Mouse (Mus musculus) myocyte (in vitro differentiated cells): ENCODE data around the gene Grin2c. TPM values are rescaled to one million over a fixed set of nuclear protein-coding genes. Genes with fewer than 3 reads are reported as not detected.

Source experiments
- H3K27me3 ChIP-seq: one replicate; pipeline ENCODE4 v1.6.1; 2011; ENCODE audit not compliant: control insufficient read depth, insufficient read depth, insufficient read length
- H3K36me3 ChIP-seq: one replicate; pipeline ENCODE4 v1.6.1; 2011; ENCODE audit not compliant: control insufficient read depth, insufficient read depth
- H3K4me2 ChIP-seq: one replicate; pipeline ENCODE4 v1.6.1; 2011; ENCODE audit warnings: low read depth, control low read depth
- H3K4me3 ChIP-seq: one replicate; pipeline ENCODE4 v1.5.1; 2011; ENCODE audit warnings: mild to moderate bottlenecking, control low read depth, moderate library complexity
- H3K79me2 ChIP-seq: one replicate; pipeline ENCODE4 v1.6.1; 2011; ENCODE audit not compliant: control insufficient read depth, insufficient read depth
- H3ac ChIP-seq: one replicate; pipeline ENCODE4 v1.6.1; 2011; ENCODE audit not compliant: control insufficient read depth, insufficient read length
- CEBPB ChIP-seq: IDR thresholded peaks from 2 replicates; pipeline ENCODE4 v1.6.1; 2011; ENCODE audit warnings: mild to moderate bottlenecking, moderate library complexity; ENCODE audit not compliant: poor library complexity, insufficient read depth, severe bottlenecking
- E2F4 ChIP-seq: IDR thresholded peaks from one replicate; pipeline ENCODE4 v1.6.1; 2011; ENCODE audit warnings: mild to moderate bottlenecking, control low read depth, moderate library complexity; ENCODE audit not compliant: insufficient read depth
- MAX ChIP-seq: IDR thresholded peaks from one replicate; pipeline ENCODE4 v1.6.1; 2011; ENCODE audit warnings: low read depth, mild to moderate bottlenecking, control low read depth
- MYOD1 ChIP-seq, 3 experiments: IDR thresholded peaks; one replicate each; pipeline ENCODE4 v1.6.1; 2011; ENCODE audit warnings: control low read depth in 2 of 3, low read depth in 2 of 3, mild to moderate bottlenecking in 2 of 3, moderate library complexity in 1 of 3; ENCODE audit not compliant: insufficient read length in 2 of 3, control insufficient read depth in 1 of 3
- MYOG ChIP-seq, 3 experiments: IDR thresholded peaks; one replicate each; pipeline ENCODE4 v1.6.1; 2011; ENCODE audit warnings: control low read depth in 2 of 3, low read depth in 2 of 3, mild to moderate bottlenecking in 2 of 3; ENCODE audit not compliant: insufficient read length in 2 of 3, control insufficient read depth in 1 of 3, insufficient read depth in 1 of 3
- POLR2A ChIP-seq: IDR thresholded peaks from one replicate; pipeline ENCODE4 v1.6.1; 2011; ENCODE audit warnings: low read depth, mild to moderate bottlenecking, control low read depth, moderate library complexity; ENCODE audit not compliant: insufficient read length
- POLR2AphosphoS2 ChIP-seq: IDR thresholded peaks from one replicate; pipeline ENCODE4 v1.6.1; 2011; ENCODE audit warnings: low read depth, control low read depth; ENCODE audit not compliant: insufficient read length
- REST ChIP-seq: IDR thresholded peaks from one replicate; pipeline ENCODE4 v1.6.1; 2011; ENCODE audit warnings: mild to moderate bottlenecking, control low read depth, moderate library complexity; ENCODE audit not compliant: insufficient read depth, insufficient read length
- SRF ChIP-seq: IDR thresholded peaks from one replicate; pipeline ENCODE4 v1.6.1; 2011; ENCODE audit warnings: low read depth; ENCODE audit not compliant: control insufficient read depth, insufficient read length
- TCF12 ChIP-seq: IDR thresholded peaks from one replicate; pipeline ENCODE4 v1.6.1; 2011; ENCODE audit warnings: mild to moderate bottlenecking, control low read depth; ENCODE audit not compliant: poor library complexity, insufficient read depth, severe bottlenecking
- TCF3 ChIP-seq: IDR thresholded peaks from one replicate; pipeline ENCODE4 v1.6.1; 2011; ENCODE audit warnings: low read depth, control low read depth; ENCODE audit not compliant: insufficient read length
- USF1 ChIP-seq: IDR thresholded peaks from one replicate; pipeline ENCODE4 v1.6.1; 2011; ENCODE audit warnings: low read depth, mild to moderate bottlenecking, control low read depth, moderate library complexity
- polyA plus RNA-seq: library from polyadenylated mRNA; unstranded; fragments of >200 nt; fragmentation: generic; extraction: Trizol; gene quantifications from one replicate; pipeline ENCODE4 v1.2.1, GENCODE M21; 2012; ENCODE audit warnings: missing spikeins

Grin2c gene
- polyA plus RNA-seq, 1 experiment, result not detected

DNA sequence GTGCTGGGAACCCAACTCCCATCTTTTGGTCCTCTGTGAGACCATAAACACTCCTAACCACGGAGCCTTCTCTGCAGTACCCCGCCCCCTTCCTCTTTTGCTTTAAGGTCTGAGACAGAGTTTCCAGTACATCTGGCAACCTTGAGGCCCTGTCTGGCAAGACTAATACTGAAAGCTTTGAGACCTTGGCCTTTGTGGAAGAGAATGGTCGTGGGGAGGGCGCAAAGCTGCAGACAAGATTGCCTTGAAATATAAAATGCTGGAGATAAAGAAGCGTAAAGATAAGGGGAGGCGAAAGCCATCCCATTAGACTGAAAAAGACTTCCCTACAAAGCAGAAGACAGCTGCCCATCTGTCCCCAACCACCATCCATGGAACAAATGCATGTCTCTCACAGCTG lies 8.5 kb upstream of the Grin2c start:
- TF ChIP-seq POLR2A (no peak), MYOD1 (IDR thresholded peaks at IDR 0.05; ENCODE audit: control insufficient read depth in 1 of 3, insufficient read length in 2 of 3, low read depth in 2 of 3) (no peak), TCF3 (no peak), SRF (no peak), USF1 (no peak), TCF12 (no peak), E2F4 (no peak), MYOG (IDR thresholded peaks at IDR 0.05; ENCODE audit: control insufficient read depth in 1 of 3, insufficient read depth in 1 of 3, insufficient read length in 2 of 3, low read depth in 2 of 3) (no peak), POLR2AphosphoS2 (no peak)
- Histone ChIP-seq H3ac (no peak overlapping the region), H3K36me3 (no peaks in the 10 kb centered on the region), H3K27me3 (no peaks in the 10 kb centered on the region), H3K4me3 (peak overlapping the region; percentile 62), H3K79me2 (no peaks in the 10 kb centered on the region), H3K4me2 (peak overlapping the region; percentile 93)

DNA sequence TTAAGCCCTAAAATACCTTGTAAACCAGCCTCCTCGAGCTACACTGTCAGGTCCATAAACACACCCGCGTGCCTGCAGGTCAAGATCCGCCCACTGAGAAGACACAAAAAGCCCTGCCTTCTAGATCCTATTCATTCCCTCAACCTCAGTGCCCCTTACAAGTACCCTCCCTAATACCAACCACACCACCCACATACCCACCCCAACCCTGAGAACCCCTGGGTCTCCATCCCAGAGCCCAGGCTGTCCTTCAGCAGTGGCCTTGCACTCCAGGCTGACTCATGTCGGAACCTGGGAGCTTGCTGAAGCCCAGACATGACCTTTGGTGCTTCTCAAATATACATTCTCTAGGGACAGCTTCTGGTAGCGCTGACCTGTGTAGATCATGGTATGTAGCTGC lies 7.7 kb upstream of the Grin2c start:
- Histone ChIP-seq H3K4me3 (no peak overlapping the region), H3K27me3 (no peaks in the 10 kb centered on the region)
- TF ChIP-seq MYOD1 (IDR thresholded peaks at IDR 0.05; ENCODE audit: control insufficient read depth in 1 of 3, insufficient read length in 2 of 3, low read depth in 2 of 3) (no peak), POLR2AphosphoS2 (no peak), POLR2A (no peak), E2F4 (no peak), REST (no peak), TCF12 (no peak), MYOG (IDR thresholded peaks at IDR 0.05; ENCODE audit: control insufficient read depth in 1 of 3, insufficient read depth in 1 of 3, insufficient read length in 2 of 3, low read depth in 2 of 3) (no peak), CEBPB (no peak), MAX (no peak), SRF (no peak), TCF3 (no peak)

DNA sequence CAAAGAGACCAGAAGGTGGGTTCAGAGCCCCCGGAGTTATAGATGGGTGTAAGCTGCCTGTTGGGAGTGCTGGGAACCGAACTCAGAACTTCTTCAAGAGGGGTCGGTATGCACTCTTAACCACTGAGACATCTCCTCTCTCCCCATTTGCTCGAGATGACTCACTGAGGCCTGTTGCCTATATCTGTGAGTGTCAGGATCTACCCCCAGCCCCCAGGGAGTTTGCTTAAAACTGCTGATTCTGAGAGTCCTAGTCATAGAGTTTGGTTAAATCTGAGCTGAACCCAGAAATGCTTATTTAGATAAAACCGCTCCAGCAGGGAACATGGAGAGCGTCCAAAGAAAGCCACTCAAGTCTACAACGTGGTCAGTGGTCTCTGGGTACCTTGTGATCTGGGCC lies 7.1 kb upstream of the Grin2c start:
- Histone ChIP-seq H3ac (no peak overlapping the region), H3K4me2 (no peak overlapping the region), H3K79me2 (no peaks in the 10 kb centered on the region), H3K27me3 (no peaks in the 10 kb centered on the region), H3K4me3 (no peak overlapping the region), H3K36me3 (no peaks in the 10 kb centered on the region)
- no peak for TF ChIP-seq MYOG (IDR thresholded peaks at IDR 0.05; ENCODE audit: control insufficient read depth in 1 of 3, insufficient read depth in 1 of 3, insufficient read length in 2 of 3, low read depth in 2 of 3)
- TF ChIP-seq MAX, result no peak
- TF ChIP-seq SRF, result no peak
- TF ChIP-seq E2F4, result no peak
- TF ChIP-seq REST, result no peak
- TF ChIP-seq POLR2A, result no peak
- no peak for TF ChIP-seq USF1
- TF ChIP-seq CEBPB, result no peak
- TF ChIP-seq TCF3, result no peak
- TF ChIP-seq TCF12, result no peak
- no peak for TF ChIP-seq MYOD1 (IDR thresholded peaks at IDR 0.05; ENCODE audit: control insufficient read depth in 1 of 3, insufficient read length in 2 of 3, low read depth in 2 of 3)
- no peak for TF ChIP-seq POLR2AphosphoS2

More for the DNA sequence above, 7.7 kb upstream of the Grin2c start:
- H3K4me2 ChIP-seq, result no peak overlapping the region
- no peak overlapping the region for H3ac ChIP-seq
- no peaks in the 10 kb centered on the region for H3K36me3 ChIP-seq
- no peaks in the 10 kb centered on the region for H3K79me2 ChIP-seq

DNA sequence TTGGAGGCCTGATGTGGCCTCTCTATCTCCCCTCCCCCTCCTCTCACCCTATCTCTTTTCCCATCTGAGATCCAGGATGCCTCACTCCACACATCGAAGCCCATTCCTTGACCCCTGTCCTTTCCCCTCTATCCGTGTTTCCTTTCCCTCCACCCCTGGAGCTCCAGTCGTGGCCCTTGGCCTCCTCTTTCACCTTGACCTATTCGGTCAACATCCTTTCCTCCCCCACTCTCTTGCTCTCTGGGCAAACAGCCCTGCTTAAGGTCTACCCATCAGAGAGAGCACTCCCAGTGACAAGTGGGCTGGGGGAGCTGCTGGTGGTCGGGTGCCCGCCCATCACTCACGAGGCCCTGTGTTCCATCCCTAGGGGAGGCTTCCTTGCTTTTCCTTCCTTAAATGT lies 6.7 kb upstream of the Grin2c start:
- Histone ChIP-seq H3K27me3 (no peaks in the 10 kb centered on the region), H3K36me3 (no peaks in the 10 kb centered on the region), H3ac (no peak overlapping the region), H3K79me2 (no peaks in the 10 kb centered on the region), H3K4me3 (no peak overlapping the region), H3K4me2 (no peak overlapping the region)
- TF ChIP-seq USF1 (no peak), MYOG (IDR thresholded peaks at IDR 0.05; ENCODE audit: control insufficient read depth in 1 of 3, insufficient read depth in 1 of 3, insufficient read length in 2 of 3, low read depth in 2 of 3) (no peak), SRF (no peak), MAX (no peak), TCF12 (no peak), REST (no peak), CEBPB (no peak), TCF3 (no peak), E2F4 (no peak), POLR2A (no peak), POLR2AphosphoS2 (no peak), MYOD1 (IDR thresholded peaks at IDR 0.05; ENCODE audit: control insufficient read depth in 1 of 3, insufficient read length in 2 of 3, low read depth in 2 of 3) (no peak)
